Mouse (Mus musculus) testis, adult 2 months (tissue): Measurements from ENCODE around the gene Chrnb1.

ENCODE experiments used
- CTCF ChIP-seq: fragments of 200-500 bp; IDR thresholded peaks from 2 replicates; pipeline ENCODE4 v1.5.1; 2012; ENCODE audit warnings: low read depth, mild to moderate bottlenecking, inconsistent platforms, low read length, moderate library complexity; ENCODE audit not compliant: control insufficient read depth, insufficient read depth, insufficient replicate concordance
- POLR2A ChIP-seq: fragments of 200-500 bp; IDR thresholded peaks from 2 replicates; pipeline ENCODE4 v1.6.1; 2012; ENCODE audit warnings: low read depth, mild to moderate bottlenecking, inconsistent platforms, low read length, moderate library complexity; ENCODE audit not compliant: control insufficient read depth

DNA sequence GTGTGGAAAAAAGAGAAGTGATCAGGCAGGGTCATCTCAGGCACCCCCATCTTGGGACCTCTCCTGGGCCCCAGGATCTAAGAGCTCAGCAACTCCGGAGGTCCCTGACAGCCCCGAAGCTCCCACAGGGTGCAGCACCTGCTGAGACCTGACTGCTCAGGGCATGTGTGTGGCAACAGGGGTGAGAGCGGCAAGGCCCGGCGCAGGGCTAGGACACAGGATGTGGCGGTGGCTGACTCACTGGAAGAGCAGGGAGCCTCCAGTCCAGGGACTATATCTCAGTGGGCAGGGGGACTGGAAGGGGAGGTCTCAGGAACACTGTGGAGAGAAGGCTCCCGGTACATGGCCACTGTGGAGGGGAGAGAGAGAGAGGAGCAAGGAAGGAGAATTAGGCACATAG lies 2.2 kb upstream of the Chrnb1 start:
- TF ChIP-seq CTCF (no peak), POLR2A (no peak)
